Mouse (Mus musculus): Measurements from ENCODE around the gene Leap2.

DNA sequence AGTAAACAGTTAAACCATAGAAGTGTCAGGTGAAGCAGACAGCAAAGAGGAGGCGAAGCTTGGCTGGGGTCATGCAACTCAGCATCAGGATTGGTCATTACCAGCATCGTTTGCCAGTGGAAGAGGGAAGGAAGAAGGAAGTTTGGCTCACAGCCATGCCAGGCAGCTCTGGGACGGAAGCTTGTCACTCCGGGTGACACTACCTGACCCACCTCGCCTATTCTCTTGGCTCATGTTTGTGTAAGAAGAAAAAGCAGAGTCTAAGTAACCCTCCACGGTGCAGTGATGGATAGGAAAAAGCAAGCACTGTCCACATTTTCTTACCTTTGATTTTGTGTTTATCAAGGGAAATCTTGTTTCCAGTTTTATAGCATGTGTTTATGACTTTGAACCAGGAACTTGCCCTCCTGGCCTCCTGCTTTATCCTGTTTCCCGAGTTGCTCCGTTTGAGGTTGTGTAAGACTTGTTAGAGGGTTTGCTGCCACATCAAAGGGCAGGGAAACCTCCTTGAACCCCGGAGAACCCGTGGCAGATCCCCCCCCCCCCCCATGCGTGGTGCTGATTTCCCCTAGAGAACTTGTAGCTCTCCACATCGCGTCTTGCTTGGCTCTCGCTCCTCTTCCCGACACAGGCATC, 27.2 kb upstream of the Leap2 start:
- no peak for TF ChIP-seq CTCF (IDR thresholded peaks at IDR 0.05; ENCODE audit: borderline replicate concordance, insufficient read depth, low read depth, low read length)
- TF ChIP-seq POLR2A (IDR thresholded peaks at IDR 0.05; ENCODE audit: borderline replicate concordance, insufficient read depth, low read length), result no peak
